Mouse (Mus musculus): ENCODE results near the gene Zfp668. TPM values are rescaled to one million over a fixed set of nuclear protein-coding genes. Genes with fewer than 3 reads are reported as not detected.
A peak's percentile ranks its signal among the peaks of the same experiment; 100 is the strongest.
"Not testable (repeated sequence)": the region's sequence is repeated elsewhere in the genome, so short reads cannot be mapped to it uniquely, and the experiment has no call there.

The Zfp668 gene
- polyA plus RNA-seq, 1 experiment from 2014 or later, result 20.9 TPM

DNA sequence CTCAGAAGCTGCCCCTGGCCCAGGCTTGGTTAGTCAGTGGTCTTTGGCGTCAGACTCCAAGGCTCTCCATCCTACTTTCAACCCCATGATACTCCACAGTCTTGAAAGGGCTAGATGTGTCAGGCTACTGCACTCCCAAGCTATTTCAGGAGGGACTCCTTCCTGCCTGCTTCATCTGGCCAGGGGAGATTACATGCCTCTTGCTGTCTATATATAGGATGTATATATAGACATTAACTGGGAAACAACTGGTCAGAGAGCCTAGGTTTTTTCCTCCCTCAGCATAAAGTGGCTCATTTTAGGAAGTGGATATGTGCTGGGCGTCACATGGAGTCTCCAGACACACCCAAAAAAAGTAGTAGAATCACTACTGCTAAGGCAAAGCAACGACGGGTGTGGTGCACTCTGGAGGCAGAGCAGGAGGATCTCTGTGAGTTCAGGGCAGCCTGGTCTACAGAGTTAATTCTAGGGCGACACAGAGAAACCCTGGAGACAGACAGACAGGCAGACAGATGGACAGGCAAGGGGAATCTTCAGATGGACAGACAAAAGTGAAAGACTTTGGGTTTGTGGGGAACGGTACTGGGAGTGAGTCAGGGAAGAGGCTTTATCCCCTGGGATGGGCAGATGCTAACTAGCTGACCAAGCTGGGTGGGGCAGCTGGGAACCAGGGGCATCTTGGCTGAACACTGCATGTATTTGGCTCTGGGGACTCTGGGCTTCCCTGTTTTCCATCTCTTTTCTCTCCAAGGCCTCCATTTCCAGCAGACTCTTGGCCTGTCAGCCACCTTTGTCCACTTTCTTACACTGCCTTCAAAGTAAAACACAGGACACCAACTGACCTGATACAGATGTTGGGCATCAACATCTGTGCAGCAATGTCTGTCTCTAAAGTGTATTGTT lies 26.4 kb downstream of the Zfp668 start:
- WGBS, result 79% methylated on average over 6 of the region's 6 CpGs
- DNase-seq (ENCODE audit: low spot score) (no peak), ATAC-seq (replicated peaks; ENCODE audit: insufficient number of reproducible peaks, low FRiP score, low TSS enrichment, low read depth) (no peak)
- H3K4me2 ChIP-seq (ENCODE audit: low read depth, low read length), result no peak overlapping the region
- H3K36me3 ChIP-seq (replicated peaks; ENCODE audit: control insufficient read depth, insufficient read depth, low read depth, low read length), result no peaks in the 10 kb centered on the region
- H3K9ac ChIP-seq (replicated peaks; ENCODE audit: low read length), result no peak overlapping the region
- no peak overlapping the region for H3K27ac ChIP-seq (replicated peaks; ENCODE audit: low read depth, low read length)
- H3K9me3 ChIP-seq (replicated peaks; ENCODE audit: control insufficient read depth, low read length), result no peaks in the 10 kb centered on the region
- H3K4me3 ChIP-seq (ENCODE audit: low read depth, low read length), result no peak overlapping the region
- no peaks in the 10 kb centered on the region for H3K4me1 ChIP-seq (ENCODE audit: control insufficient read depth, insufficient read depth, low read length)
- H3K27me3 ChIP-seq (ENCODE audit: control insufficient read depth, insufficient read depth, low read length), result no peaks in the 10 kb centered on the region

- under 1% methylated on average over 40 of the region's 40 CpGs for WGBS
- H3K27ac ChIP-seq (replicated peaks; ENCODE audit: low read depth, low read length), result 0 out of 2 replicates have a peak overlapping the region, but pooled peaks have one; percentile 56
- peak; percentile 47 for ATAC-seq (replicated peaks; ENCODE audit: insufficient number of reproducible peaks, low FRiP score, low TSS enrichment, low read depth)
- peak overlapping the region; percentile 67 for H3K9ac ChIP-seq (replicated peaks; ENCODE audit: low read length)
- peak overlapping the region; percentile 88 for H3K4me2 ChIP-seq (ENCODE audit: low read depth, low read length)
- no peaks in the 10 kb centered on the region for H3K36me3 ChIP-seq (replicated peaks; ENCODE audit: control insufficient read depth, insufficient read depth, low read depth, low read length)
- peak; percentile 86 for DNase-seq (ENCODE audit: low spot score)
- H3K4me1 ChIP-seq (ENCODE audit: control insufficient read depth, insufficient read depth, low read length), result no peaks in the 10 kb centered on the region
- H3K4me3 ChIP-seq (ENCODE audit: low read depth, low read length), result peak overlapping the region; percentile 63
- H3K27me3 ChIP-seq (ENCODE audit: control insufficient read depth, insufficient read depth, low read length), result no peaks in the 10 kb centered on the region
- no peaks in the 10 kb centered on the region for H3K9me3 ChIP-seq (replicated peaks; ENCODE audit: control insufficient read depth, low read length)
These were observed 34.5 kb downstream of the Zfp668 start for GRCm38 (mm10) chr7:127842001-127842718.

- under 1% methylated on average over 46 of the region's 46 CpGs for WGBS
- H3K4me3 ChIP-seq (ENCODE audit: low read depth, low read length), result peak overlapping the region; percentile 63
- H3K27ac ChIP-seq (replicated peaks; ENCODE audit: low read depth, low read length), result peak overlapping the region; percentile 70
- ATAC-seq (replicated peaks; ENCODE audit: insufficient number of reproducible peaks, low FRiP score, low TSS enrichment, low read depth) (peak; percentile 82), DNase-seq (ENCODE audit: low spot score) (peak; percentile 93)
- no peaks in the 10 kb centered on the region for H3K27me3 ChIP-seq (ENCODE audit: control insufficient read depth, insufficient read depth, low read length)
- no peaks in the 10 kb centered on the region for H3K4me1 ChIP-seq (ENCODE audit: control insufficient read depth, insufficient read depth, low read length)
- peak overlapping the region; percentile 88 for H3K4me2 ChIP-seq (ENCODE audit: low read depth, low read length)
- no peaks in the 10 kb centered on the region for H3K9me3 ChIP-seq (replicated peaks; ENCODE audit: control insufficient read depth, low read length)
- no peaks in the 10 kb centered on the region for H3K36me3 ChIP-seq (replicated peaks; ENCODE audit: control insufficient read depth, insufficient read depth, low read depth, low read length)
- peak overlapping the region; percentile 67 for H3K9ac ChIP-seq (replicated peaks; ENCODE audit: low read length)
These were observed 35.2 kb downstream of the Zfp668 start for GRCm38 (mm10) chr7:127841340-127842000.

DNA sequence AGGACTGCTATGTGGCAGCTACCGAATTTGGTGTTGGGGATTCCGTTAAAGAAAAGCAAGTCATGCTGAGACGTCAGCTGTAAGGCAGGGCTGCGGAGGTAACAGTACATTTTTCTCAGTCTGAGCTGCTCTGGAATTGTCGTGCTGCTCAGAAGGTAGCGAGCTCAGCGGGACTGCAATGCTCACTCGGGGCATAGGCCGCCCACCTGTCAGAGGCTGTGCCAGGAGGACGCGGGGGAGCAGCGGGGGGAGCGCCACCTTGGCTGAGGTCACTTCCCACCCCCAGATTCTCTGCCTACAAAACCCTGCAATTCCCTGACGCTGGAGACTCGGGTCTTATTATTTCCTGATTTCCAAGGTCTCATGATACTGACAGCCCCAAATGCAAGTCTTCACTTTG lies 35.7 kb downstream of the Zfp668 start:
- Histone ChIP-seq H3K4me1 (ENCODE audit: control insufficient read depth, insufficient read depth, low read length) (no peaks in the 10 kb centered on the region), H3K9me3 (replicated peaks; ENCODE audit: control insufficient read depth, low read length) (no peaks in the 10 kb centered on the region), H3K36me3 (replicated peaks; ENCODE audit: control insufficient read depth, insufficient read depth, low read depth, low read length) (no peaks in the 10 kb centered on the region), H3K27ac (replicated peaks; ENCODE audit: low read depth, low read length) (peak overlapping the region; percentile 70), H3K9ac (replicated peaks; ENCODE audit: low read length) (peak overlapping the region; percentile 67), H3K4me3 (ENCODE audit: low read depth, low read length) (peak overlapping the region; percentile 63), H3K27me3 (ENCODE audit: control insufficient read depth, insufficient read depth, low read length) (no peaks in the 10 kb centered on the region), H3K4me2 (ENCODE audit: low read depth, low read length) (peak overlapping the region; percentile 88)
- ATAC-seq (replicated peaks; ENCODE audit: insufficient number of reproducible peaks, low FRiP score, low TSS enrichment, low read depth), result 0 out of 2 replicates have a peak, but pooled peaks have one; percentile 20
- no peak for DNase-seq (ENCODE audit: low spot score)
- WGBS, result 2% methylated on average over 15 of the region's 15 CpGs

GRCm38 (mm10) chr7:127840031-127840430 lies 36.6 kb downstream of the Zfp668 start:
- not testable (repeated sequence) for H3K4me3 ChIP-seq (ENCODE audit: low read depth, low read length); H3K4me1 ChIP-seq (ENCODE audit: control insufficient read depth, insufficient read depth, low read length); DNase-seq (ENCODE audit: low spot score); H3K9ac ChIP-seq (replicated peaks; ENCODE audit: low read length); H3K27ac ChIP-seq (replicated peaks; ENCODE audit: low read depth, low read length); H3K27me3 ChIP-seq (ENCODE audit: control insufficient read depth, insufficient read depth, low read length); H3K36me3 ChIP-seq (replicated peaks; ENCODE audit: control insufficient read depth, insufficient read depth, low read depth, low read length); H3K4me2 ChIP-seq (ENCODE audit: low read depth, low read length); H3K9me3 ChIP-seq (replicated peaks; ENCODE audit: control insufficient read depth, low read length); ATAC-seq (replicated peaks; ENCODE audit: insufficient number of reproducible peaks, low FRiP score, low TSS enrichment, low read depth)
- WGBS, result 69% methylated on average over 2 of the region's 2 CpGs

DNA sequence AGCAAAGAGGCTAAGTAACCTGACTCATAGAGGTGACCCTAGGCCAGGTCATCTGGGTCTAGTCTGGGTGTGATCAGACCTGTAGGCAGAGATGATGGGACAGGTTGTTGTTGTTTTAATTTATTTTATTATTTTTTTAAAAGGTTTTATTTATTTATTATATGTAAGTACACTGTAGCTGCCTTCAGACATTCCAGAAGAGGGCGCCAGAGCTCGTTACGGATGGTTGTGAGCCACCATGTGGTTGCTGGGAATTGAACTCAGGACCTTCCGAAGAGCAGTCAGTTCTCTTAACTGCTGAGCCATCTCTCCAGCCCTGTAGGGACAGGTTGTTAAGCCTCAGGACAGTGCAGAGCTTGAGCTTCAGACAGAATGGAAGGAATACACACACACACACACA lies 38.8 kb downstream of the Zfp668 start:
- not testable (repeated sequence) for H3K9ac ChIP-seq (replicated peaks; ENCODE audit: low read length); H3K4me2 ChIP-seq (ENCODE audit: low read depth, low read length); H3K9me3 ChIP-seq (replicated peaks; ENCODE audit: control insufficient read depth, low read length); DNase-seq (ENCODE audit: low spot score); H3K4me3 ChIP-seq (ENCODE audit: low read depth, low read length); H3K27ac ChIP-seq (replicated peaks; ENCODE audit: low read depth, low read length); ATAC-seq (replicated peaks; ENCODE audit: insufficient number of reproducible peaks, low FRiP score, low TSS enrichment, low read depth); H3K36me3 ChIP-seq (replicated peaks; ENCODE audit: control insufficient read depth, insufficient read depth, low read depth, low read length); H3K4me1 ChIP-seq (ENCODE audit: control insufficient read depth, insufficient read depth, low read length); H3K27me3 ChIP-seq (ENCODE audit: control insufficient read depth, insufficient read depth, low read length)
- WGBS, result 87% methylated on average over 4 of the region's 4 CpGs

GRCm38 (mm10) chr7:127837473-127837872 lies 39.2 kb downstream of the Zfp668 start:
- WGBS, result 87% methylated on average over 5 of the region's 5 CpGs
- no peaks in the 10 kb centered on the region for H3K9me3 ChIP-seq (replicated peaks; ENCODE audit: control insufficient read depth, low read length)
- H3K4me3 ChIP-seq (ENCODE audit: low read depth, low read length), result no peak overlapping the region
- H3K9ac ChIP-seq (replicated peaks; ENCODE audit: low read length), result no peak overlapping the region
- DNase-seq (ENCODE audit: low spot score) (no peak), ATAC-seq (replicated peaks; ENCODE audit: insufficient number of reproducible peaks, low FRiP score, low TSS enrichment, low read depth) (no peak)
- H3K4me1 ChIP-seq (ENCODE audit: control insufficient read depth, insufficient read depth, low read length), result no peaks in the 10 kb centered on the region
- H3K27me3 ChIP-seq (ENCODE audit: control insufficient read depth, insufficient read depth, low read length), result no peaks in the 10 kb centered on the region
- no peaks in the 10 kb centered on the region for H3K36me3 ChIP-seq (replicated peaks; ENCODE audit: control insufficient read depth, insufficient read depth, low read depth, low read length)
- no peak overlapping the region for H3K4me2 ChIP-seq (ENCODE audit: low read depth, low read length)
- no peak overlapping the region for H3K27ac ChIP-seq (replicated peaks; ENCODE audit: low read depth, low read length)

Data from embryonic facial prominence, embryonic 11.5 days (tissue).